In genomic region chr17:58108335-58108734, GRCm38 (mm10) we compare ENCODE assay signal across 21 mouse cellular contexts.
"Had no signal": no experiment of that assay in that cellular context is flagged by ENCODE, and none has a peak within 500 bp of the region (broad histone marks: within the 10 kb centered on the region; RNA-seq: fewer than 3 reads in every experiment).

No protein-coding gene starts in this region.

- H3K9ac ChIP-seq: limb, embryonic 13.5 days; liver, embryonic 12.5 days; liver, embryonic 15.5 days; lung, embryonic 15.5 days; midbrain, embryonic 13.5 days had no signal

- H3K4me1 ChIP-seq: limb, embryonic 10.5 days; limb, embryonic 13.5 days; liver, embryonic 12.5 days; liver, embryonic 15.5 days; lung, embryonic 15.5 days; megakaryocyte, embryonic 14.5 days; midbrain, embryonic 10.5 days; midbrain, embryonic 13.5 days had no signal

- H3K4me3 ChIP-seq: limb, embryonic 10.5 days; limb, embryonic 13.5 days; liver, embryonic 12.5 days; liver, embryonic 15.5 days; lung, embryonic 15.5 days; megakaryocyte, embryonic 14.5 days; midbrain, embryonic 10.5 days; midbrain, embryonic 13.5 days had no signal

- H3K9me3 ChIP-seq: limb, embryonic 10.5 days; limb, embryonic 13.5 days; liver, embryonic 12.5 days; liver, embryonic 15.5 days; lung, embryonic 15.5 days; midbrain, embryonic 10.5 days; midbrain, embryonic 13.5 days had no signal

- H3K4me2 ChIP-seq: limb, embryonic 13.5 days; liver, embryonic 12.5 days; liver, embryonic 15.5 days; lung, embryonic 15.5 days; midbrain, embryonic 13.5 days had no signal

- H3K27me3 ChIP-seq: limb, embryonic 13.5 days; liver, embryonic 12.5 days; liver, embryonic 15.5 days; lung, embryonic 15.5 days; megakaryocyte, embryonic 14.5 days; midbrain, embryonic 13.5 days had no signal

- ATAC-seq: intestine, embryonic 16.5 days; liver, embryonic 12.5 days; midbrain, embryonic 13.5 days; midbrain, embryonic 16.5 days had no signal

- DNase-seq: kidney, adult 18-20 months; kidney, adult 9 months; kidney, postnatal 14 days; kidney, postnatal 4 days; liver; lung, adult 18-20 months; lung, postnatal 10 days; lung, postnatal 36 days; right cerebral cortex, postnatal 4 days; thymus, postnatal 25 days had no signal

- H3K36me3 ChIP-seq: limb, embryonic 10.5 days; limb, embryonic 13.5 days; liver, embryonic 12.5 days; liver, embryonic 15.5 days; lung, embryonic 15.5 days; midbrain, embryonic 10.5 days; midbrain, embryonic 13.5 days had no signal

- H3K27ac ChIP-seq: limb, embryonic 10.5 days; limb, embryonic 13.5 days; liver, embryonic 12.5 days; liver, embryonic 15.5 days; lung, embryonic 15.5 days; midbrain, embryonic 10.5 days; midbrain, embryonic 13.5 days; stomach, postnatal 0 days had no signal
